Mouse (Mus musculus) liver, embryonic 14.5 days (tissue): ENCODE measurements around the gene Pet100.

Experiments
- CTCF ChIP-seq: IDR thresholded peaks from 2 replicates; pipeline ENCODE4 v1.5.1; 2016; ENCODE audit warnings: antibody characterized with exemption, low read depth, control low read depth
- EP300 ChIP-seq: IDR thresholded peaks from 2 replicates; pipeline ENCODE4 v1.6.1; 2016; ENCODE audit warnings: antibody characterized with exemption, low read depth

DNA sequence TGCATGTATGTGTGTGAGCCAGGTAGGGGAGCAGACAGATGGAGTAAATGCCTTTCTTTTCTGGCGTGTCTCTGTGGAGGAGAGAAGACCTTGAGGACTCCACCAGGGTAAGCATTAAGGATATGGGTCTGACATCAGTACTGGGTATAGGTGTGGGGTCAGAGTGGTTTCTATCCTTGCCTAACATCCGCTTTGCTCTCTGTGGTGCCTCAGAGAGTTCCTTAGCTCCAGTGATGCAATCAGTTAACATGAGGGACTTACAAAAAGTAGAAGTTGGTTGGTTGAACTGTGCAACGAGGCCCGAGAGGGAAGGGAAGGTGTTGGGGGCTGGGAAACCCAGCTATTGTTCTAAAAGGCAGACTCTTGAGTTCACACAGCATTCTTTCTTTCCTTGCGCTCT, 43.1 kb downstream of the Pet100 start:
- TF ChIP-seq CTCF (no peak), EP300 (no peak)
